Mouse (Mus musculus): ENCODE measurements around the gene Rala. TPM values are rescaled to one million over a fixed set of nuclear protein-coding genes. Genes with fewer than 3 reads are reported as not detected.
"Not testable (repeated sequence)": the region's sequence is repeated elsewhere in the genome, so short reads cannot be mapped to it uniquely, and the experiment has no call there.

Rala gene
- 18.9 and 21.5 TPM in 2 replicates for polyA plus RNA-seq (2012; rRNA removed)

GRCm38 (mm10) chr13:17944078-17944917, at the start of gene Rala:
Rala (minus strand) TSS chr13:17944239.
- DNase-seq (ENCODE audit: low read depth) = no peak

GRCm38 (mm10) chr13:17993515-17993847, 49.4 kb upstream of the Rala start:
- DNase-seq (ENCODE audit: low read depth) = no peak

DNA sequence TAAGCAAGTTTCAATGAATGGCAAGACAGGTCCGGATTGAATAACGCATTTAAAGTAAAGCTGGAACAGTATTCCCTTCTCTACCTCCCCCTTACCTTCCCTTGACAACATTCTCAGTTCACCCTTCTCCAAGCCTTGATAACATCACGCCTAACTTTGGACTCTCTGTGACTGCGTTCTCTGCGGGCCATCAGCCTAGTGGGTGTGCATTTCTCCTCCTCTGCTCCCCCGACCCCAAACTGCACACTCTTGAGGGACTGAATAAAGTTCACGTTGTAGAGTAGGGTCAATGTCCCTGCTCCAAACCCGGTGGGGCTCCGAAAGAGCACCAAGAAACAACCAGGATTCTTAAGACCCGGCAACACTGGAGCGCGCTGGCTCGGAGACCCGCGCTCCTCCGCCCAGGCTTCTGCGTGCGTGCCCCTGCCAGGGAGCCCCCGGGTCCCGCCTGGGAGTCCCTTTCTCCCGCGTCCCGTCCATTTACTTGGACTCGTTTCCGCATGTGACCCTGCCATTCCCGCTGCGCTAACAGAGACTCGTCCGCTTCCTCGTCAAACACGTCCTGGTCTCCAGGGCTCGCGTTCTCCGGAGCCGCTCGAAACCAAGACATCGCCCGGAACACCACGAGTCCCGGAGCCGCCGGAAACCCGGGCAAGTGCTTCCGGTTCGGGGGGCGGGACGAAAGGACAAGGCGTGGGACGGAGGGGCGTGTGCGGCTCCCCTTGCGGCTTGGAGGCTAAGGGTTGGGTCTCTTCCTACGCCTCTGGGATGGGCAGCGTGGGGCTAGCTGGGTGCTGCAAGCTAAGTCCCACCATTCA, 48.9 kb upstream of the Rala start, which contains the start of gene Yae1d1:
Gene Yae1d1 (minus strand): TSS at position 653 of the 818 bp plus-strand sequence.
- DNase-seq (ENCODE audit: low read depth) = peak; percentile 46

DNA sequence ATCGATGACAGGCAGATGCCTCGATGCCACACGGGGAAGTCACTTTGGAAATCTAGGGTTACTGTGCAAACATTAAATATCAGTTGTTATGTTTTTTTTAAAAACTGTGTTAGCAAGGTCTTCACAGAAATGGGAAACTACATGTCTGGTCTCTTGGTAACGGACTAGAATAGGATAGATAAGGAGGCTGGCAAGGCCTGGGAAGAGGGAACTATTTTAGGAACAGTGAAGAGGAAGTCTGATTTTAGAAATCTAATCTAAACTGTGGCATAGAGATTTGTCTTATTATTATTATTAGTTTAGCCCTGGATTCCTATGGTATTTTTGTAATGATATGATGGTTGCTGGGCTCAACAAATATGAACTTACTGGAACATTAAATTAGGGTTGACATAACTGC, 48.0 kb upstream of the Rala start:
- DNase-seq (ENCODE audit: low read depth) = no peak

- DNase-seq (ENCODE audit: low read depth) = no peak
Observed at GRCm38 (mm10) chr13:17983194-17983593, 39.2 kb upstream of the Rala start.

DNA sequence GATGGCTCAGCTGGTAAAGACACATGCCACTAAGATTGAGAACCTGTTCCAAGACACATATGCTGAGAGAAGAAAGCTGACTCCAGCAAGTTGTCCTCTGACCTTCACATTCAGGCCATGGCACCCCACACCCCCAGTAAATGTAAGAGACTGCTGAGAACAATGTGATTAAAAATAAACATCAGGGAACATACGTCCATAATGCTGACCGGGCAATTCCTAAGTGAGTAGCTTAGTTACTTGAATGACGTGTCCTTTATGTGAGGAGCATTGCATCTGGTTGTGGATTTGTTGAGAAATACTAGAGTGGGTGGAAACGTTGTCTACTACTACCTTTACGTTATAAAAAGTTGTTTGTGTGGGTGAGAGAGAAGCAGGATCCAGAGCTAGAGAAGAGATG, 38.6 kb upstream of the Rala start:
- no peak for DNase-seq (ENCODE audit: low read depth)

GRCm38 (mm10) chr13:17976854-17977739, 33.1 kb upstream of the Rala start:
- no peak for DNase-seq (ENCODE audit: low read depth)

GRCm38 (mm10) chr13:17975891-17976290, 31.9 kb upstream of the Rala start:
- no peak for DNase-seq (ENCODE audit: low read depth)

DNA sequence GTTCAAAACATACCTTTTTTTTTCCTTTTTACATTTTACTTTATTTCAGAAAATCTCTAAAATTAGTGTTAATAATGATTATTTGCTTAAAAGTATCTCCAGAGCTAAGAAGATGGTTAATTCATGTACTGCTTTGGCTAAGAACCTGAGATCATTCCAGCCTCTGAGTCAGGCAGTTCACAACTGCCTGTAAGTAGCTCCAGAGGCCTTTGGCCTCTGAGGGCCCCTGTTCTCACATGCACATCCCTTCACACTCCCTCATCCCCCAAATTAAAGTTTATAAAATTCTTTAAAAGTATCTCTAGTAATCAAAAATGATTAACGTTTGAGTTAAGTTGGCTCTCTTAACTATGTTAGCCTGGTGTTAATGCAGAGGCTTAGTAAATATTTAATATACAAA, 31.4 kb upstream of the Rala start:
- DNase-seq (ENCODE audit: low read depth) = no peak

DNA sequence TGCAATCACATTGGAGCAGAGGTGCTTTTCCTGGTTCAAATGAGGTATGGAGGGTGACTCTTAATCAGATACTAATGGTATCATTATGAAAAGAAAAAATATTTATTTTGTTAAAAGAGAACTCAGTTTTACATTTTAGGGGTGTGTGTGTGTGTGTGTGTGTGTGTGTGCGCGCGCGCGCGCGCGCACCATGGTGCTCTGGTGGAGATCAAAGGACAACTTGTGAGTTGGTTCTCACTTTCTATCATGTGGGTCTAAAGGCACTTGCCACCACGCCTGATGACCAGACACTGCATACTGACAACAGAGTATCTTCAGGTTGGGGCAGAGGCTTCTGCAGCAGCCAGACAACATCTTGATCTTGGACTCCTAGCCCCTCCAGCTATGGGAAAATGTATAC, 30.7 kb upstream of the Rala start:
- no peak for DNase-seq (ENCODE audit: low read depth)

DNA sequence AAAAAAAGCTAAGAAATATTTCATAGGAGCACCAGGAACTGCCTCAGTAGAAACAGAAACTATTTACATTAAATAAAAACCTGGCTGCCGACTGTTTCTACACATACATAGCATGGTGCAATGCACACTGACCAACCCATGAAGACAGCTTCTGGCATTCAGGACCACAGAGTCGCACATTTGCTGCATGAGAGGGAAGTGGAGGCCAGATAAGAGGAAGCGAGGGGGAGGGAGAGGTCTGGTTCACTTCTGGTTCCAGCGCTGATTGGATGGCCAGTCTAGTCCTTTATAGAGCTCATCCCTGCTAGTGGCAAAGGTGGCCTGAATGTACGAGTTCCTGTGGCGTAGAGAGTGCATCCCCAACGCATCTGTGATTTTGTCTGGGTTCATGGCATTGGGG, 16.6 kb upstream of the Rala start:
- DNase-seq (ENCODE audit: low read depth) = no peak

DNA sequence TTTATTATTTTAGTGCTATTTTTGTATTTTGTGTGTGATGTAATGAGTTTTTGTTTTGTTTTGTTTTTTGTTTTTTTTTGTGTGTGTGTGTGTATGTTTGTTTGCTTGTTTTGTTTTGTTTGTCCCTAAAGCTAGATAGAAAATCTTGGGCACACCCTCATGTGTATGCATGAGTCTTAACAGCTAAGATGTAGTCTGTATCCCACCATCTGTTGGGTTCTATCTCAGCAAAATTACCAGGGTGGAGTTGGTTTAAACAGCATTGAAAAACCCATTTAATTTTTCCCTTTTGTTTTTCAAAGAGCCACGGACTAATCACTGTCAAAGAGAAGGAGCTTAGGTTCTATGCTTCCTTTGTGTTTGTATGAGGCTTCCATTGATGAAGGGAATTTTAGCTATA, 10.2 kb upstream of the Rala start:
- DNase-seq (ENCODE audit: low read depth) = no peak

DNA sequence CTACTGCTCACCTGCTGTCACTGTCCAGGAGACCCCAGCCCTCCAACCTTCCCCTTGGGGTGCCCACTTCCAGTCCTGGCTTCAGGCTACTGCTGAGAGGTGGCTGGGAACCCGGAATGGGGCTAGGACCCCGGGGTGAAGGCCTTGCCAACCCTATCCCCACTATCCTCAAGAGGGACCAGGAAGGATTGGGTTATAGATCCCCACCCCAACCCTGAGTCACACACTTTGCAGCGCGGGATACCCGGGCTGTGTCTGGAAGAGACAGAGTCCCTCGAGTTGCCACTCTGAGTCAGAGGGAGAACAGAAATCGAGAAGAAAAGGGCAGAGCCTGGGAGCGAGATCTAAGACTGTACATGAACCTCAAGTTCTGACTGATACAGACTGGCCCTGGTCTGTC, 6.5 kb upstream of the Rala start:
- DNase-seq (ENCODE audit: low read depth) = not testable (repeated sequence)

DNA sequence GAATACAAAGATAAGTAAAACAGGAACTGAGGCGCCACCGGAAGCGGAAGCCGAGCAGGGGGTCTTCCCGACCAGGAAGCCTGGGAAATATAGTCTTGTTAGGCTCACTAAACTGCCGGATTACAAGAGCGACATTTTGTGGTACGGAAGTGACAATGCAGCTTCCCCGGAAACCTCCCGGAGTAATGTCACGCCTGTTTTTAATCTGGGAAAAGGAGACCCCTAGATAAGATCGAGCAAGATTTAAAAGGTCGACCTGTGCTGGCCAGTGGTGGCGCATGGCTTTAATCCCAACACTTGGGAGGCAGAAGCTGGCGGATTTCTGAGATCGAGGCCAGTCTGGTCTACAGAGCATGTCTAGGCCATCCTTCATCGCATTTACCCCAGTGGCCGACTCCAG, 5.5 kb upstream of the Rala start:
- no peak for DNase-seq (ENCODE audit: low read depth)

- DNase-seq (ENCODE audit: low read depth) = no peak
Observed at GRCm38 (mm10) chr13:17943306-17944077, 547 bp downstream of the Rala start.

GRCm38 (mm10) chr13:17942338-17942737, 1.7 kb downstream of the Rala start:
- no peak for DNase-seq (ENCODE audit: low read depth)

- DNase-seq (ENCODE audit: low read depth) = no peak
Observed at GRCm38 (mm10) chr13:17907309-17907708, 36.7 kb downstream of the Rala start.

- DNase-seq (ENCODE audit: low read depth) = no peak
Observed at GRCm38 (mm10) chr13:17901474-17901873, 42.6 kb downstream of the Rala start.

- DNase-seq (ENCODE audit: low read depth) = no peak
Observed at GRCm38 (mm10) chr13:17900641-17901040, 43.4 kb downstream of the Rala start.

GRCm38 (mm10) chr13:17897040-17897439, 47.0 kb downstream of the Rala start:
- DNase-seq (ENCODE audit: low read depth) = no peak

DNA sequence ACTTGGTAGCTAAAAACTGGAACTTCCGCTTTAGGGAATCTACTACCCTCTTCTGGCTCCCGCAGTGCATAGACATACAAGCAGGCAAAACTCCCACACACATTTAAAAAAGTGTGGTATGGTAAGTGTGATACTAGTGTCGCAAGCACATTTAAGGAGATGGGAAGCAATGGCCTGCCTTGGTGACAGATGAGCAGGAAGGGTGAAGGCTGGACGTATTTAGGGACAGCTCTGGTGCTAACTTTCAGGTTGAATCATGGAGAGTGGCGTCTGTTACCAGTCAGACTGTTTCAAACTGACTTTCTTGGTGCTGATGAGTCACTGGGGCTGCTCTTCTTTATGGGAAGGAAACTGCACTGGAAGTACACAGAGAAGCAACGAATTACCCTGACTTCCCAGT, 52.5 kb downstream of the Rala start:
- DNase-seq (ENCODE audit: low read depth) = no peak
